In the genomic region with DNA sequence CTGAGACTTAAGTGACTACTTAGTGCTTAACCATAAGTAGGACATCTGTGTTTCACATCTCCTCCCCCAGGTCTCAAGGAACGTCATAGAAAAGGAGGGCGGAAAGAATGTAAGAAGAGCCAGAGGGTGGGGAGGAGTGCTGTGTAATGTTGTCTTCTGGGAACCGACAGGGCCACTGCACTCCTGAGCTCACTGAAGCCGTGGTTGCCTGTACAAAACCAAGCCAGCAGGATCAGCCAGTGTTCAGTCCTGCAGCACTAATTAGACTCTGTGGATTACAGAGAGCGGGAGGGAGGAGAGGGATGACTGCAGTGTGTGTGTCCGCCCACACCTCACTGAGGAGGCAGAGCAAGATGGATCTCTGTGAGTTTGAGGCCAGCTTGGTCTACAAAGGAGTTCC, we compare ENCODE assay signal across 9 mouse cellular contexts. TPM values are rescaled to one million over a fixed set of nuclear protein-coding genes. Genes with fewer than 3 reads are reported as not detected.
DNase-seq lines count a peak whose midpoint lies in the region; ATAC-seq lines count a peak whose summit lies in the region.
"Had no signal": no experiment of that assay in that cellular context is flagged by ENCODE, and none has a peak within 500 bp of the region (broad histone marks: within the 10 kb centered on the region; RNA-seq: fewer than 3 reads in every experiment).

No protein-coding gene starts in this region.

- peak; percentile 23 for DNase-seq in midbrain, embryonic 10.5 days (ENCODE audit: low spot score)
- no peak for DNase-seq in midbrain, embryonic 11.5 days (ENCODE audit: low spot score, missing footprints)
- peak; percentile 62 to 65 for DNase-seq in cerebellum, postnatal 36 days
- peak; percentile 41 for DNase-seq in induced T-regulatory cell, adult 2 months (ENCODE audit: low read depth)
- DNase-seq in testis, postnatal 10 days (ENCODE audit: low spot score) = no peak
- DNase-seq in heart, postnatal 36 days = no peak

- 50% methylated on average over 6 of the region's 6 CpGs for WGBS in midbrain, embryonic 10.5 days
- 45% methylated on average over 6 of the region's 6 CpGs for WGBS in midbrain, embryonic 11.5 days
- 34% methylated on average over 6 of the region's 6 CpGs for WGBS in neural tube, embryonic 13.5 days
- WGBS in liver, embryonic 12.5 days (ENCODE audit: insufficient replicate concordance) = 72% methylated on average over 6 of the region's 6 CpGs

- ATAC-seq in midbrain, embryonic 11.5 days (ENCODE audit: low FRiP score) = no peak; the same call in 1 of the 2 replicates
- ATAC-seq in neural tube, embryonic 13.5 days (ENCODE audit: low read depth) = peak; percentile 79
- ATAC-seq in liver, embryonic 12.5 days = no peak

- H3K27ac ChIP-seq in midbrain, embryonic 10.5 days (replicated peaks) = peak overlapping the region; percentile 9; the same call in 1 of the 2 replicates
- H3K27ac ChIP-seq in midbrain, embryonic 11.5 days (ENCODE audit: low read depth, low read length) = no peak overlapping the region
- peak overlapping the region; percentile 54 for H3K27ac ChIP-seq in neural tube, embryonic 13.5 days (replicated peaks)
- H3K27ac ChIP-seq in liver, embryonic 12.5 days = no peak overlapping the region

- H3K4me1 ChIP-seq in midbrain, embryonic 10.5 days = peaks cover 22% of the 10 kb centered on the region
- peaks cover 7% of the 10 kb centered on the region for H3K4me1 ChIP-seq in midbrain, embryonic 11.5 days (ENCODE audit: control insufficient read depth, insufficient read depth, low read length)
- peaks cover 37% of the 10 kb centered on the region for H3K4me1 ChIP-seq in neural tube, embryonic 13.5 days (replicated peaks)
- H3K4me1 ChIP-seq in liver, embryonic 12.5 days = peaks cover 8% of the 10 kb centered on the region; the same call in 1 of the 2 replicates

- H3K36me3 ChIP-seq in midbrain, embryonic 10.5 days = peaks cover 32% of the 10 kb centered on the region
- H3K36me3 ChIP-seq in midbrain, embryonic 11.5 days (ENCODE audit: control insufficient read depth, insufficient read depth, low read length) = no peaks in the 10 kb centered on the region
- no peaks in the 10 kb centered on the region; the same call in 1 of the 2 replicates for H3K36me3 ChIP-seq in neural tube, embryonic 13.5 days
- no peaks in the 10 kb centered on the region for H3K36me3 ChIP-seq in liver, embryonic 12.5 days

- H3K4me2 ChIP-seq in midbrain, embryonic 11.5 days = no peak overlapping the region
- H3K4me2 ChIP-seq in neural tube, embryonic 13.5 days = no peak overlapping the region
- no peak overlapping the region for H3K4me2 ChIP-seq in liver, embryonic 12.5 days

- H3K27me3 ChIP-seq in midbrain, embryonic 10.5 days (ENCODE audit: low read depth, poor library complexity, severe bottlenecking) = no peaks in the 10 kb centered on the region
- no peaks in the 10 kb centered on the region for H3K27me3 ChIP-seq in midbrain, embryonic 11.5 days (ENCODE audit: control insufficient read depth, insufficient read depth, low read length)
- no peaks in the 10 kb centered on the region for H3K27me3 ChIP-seq in neural tube, embryonic 13.5 days
- no peaks in the 10 kb centered on the region for H3K27me3 ChIP-seq in liver, embryonic 12.5 days (replicated peaks)

- peaks cover 21% of the 10 kb centered on the region; the same call in 1 of the 2 replicates for H3K9me3 ChIP-seq in midbrain, embryonic 10.5 days (replicated peaks)
- peaks cover 5% of the 10 kb centered on the region for H3K9me3 ChIP-seq in midbrain, embryonic 11.5 days (ENCODE audit: control insufficient read depth, low read length)
- H3K9me3 ChIP-seq in neural tube, embryonic 13.5 days = peaks cover 9% of the 10 kb centered on the region
- no peaks in the 10 kb centered on the region for H3K9me3 ChIP-seq in liver, embryonic 12.5 days (replicated peaks)

- no peak overlapping the region for H3K4me3 ChIP-seq in midbrain, embryonic 10.5 days
- no peak overlapping the region for H3K4me3 ChIP-seq in midbrain, embryonic 11.5 days (ENCODE audit: low read depth, low read length)
- no peak overlapping the region for H3K4me3 ChIP-seq in neural tube, embryonic 13.5 days
- no peak overlapping the region for H3K4me3 ChIP-seq in liver, embryonic 12.5 days
- H3K4me3 ChIP-seq: myocyte had no signal

- no peak overlapping the region for H3K9ac ChIP-seq in midbrain, embryonic 11.5 days (ENCODE audit: low read length)
- no peak overlapping the region for H3K9ac ChIP-seq in neural tube, embryonic 13.5 days
- H3K9ac ChIP-seq in liver, embryonic 12.5 days = no peak overlapping the region

- intact Hi-C loops in heart, postnatal 36 days (cut with DNase I) = no loop called here

RNA-seq across cellular contexts. Expression of a gene that starts 13.5 kb away (rescaled TPM):
- polyA plus RNA-seq in midbrain, embryonic 10.5 days (2016; fragmentation: Nextera tagmentation; extraction: Ambion mirVana) = 14.8 and 15.5 TPM in 2 replicates
- 14.9 and 15.9 TPM in 2 replicates for polyA plus RNA-seq in midbrain, embryonic 11.5 days (2014; fragmentation: Nextera tagmentation; extraction: Ambion mirVana)
- 8.4 and 8.7 TPM in 2 replicates for polyA plus RNA-seq in neural tube, embryonic 13.5 days (2015; fragmentation: Nextera tagmentation; extraction: Ambion mirVana)
- 3.4 and 3.6 TPM in 2 replicates for polyA plus RNA-seq in liver, embryonic 12.5 days (2016; fragmentation: Nextera tagmentation; extraction: Ambion mirVana)
- 1 to 10 TPM; 6.6 to 7.9 TPM for total RNA-seq in heart, postnatal 36 days (2021)

Comparison
In these comparisons a context has a peak if more than half of its experiments do, and no peak if none do; other contexts are left out.
1. DNase-seq: peak in midbrain, embryonic 10.5 days (single experiment), cerebellum, postnatal 36 days (2 of 2) and induced T-regulatory cell, adult 2 months (single experiment); none in midbrain, embryonic 11.5 days (single experiment), testis, postnatal 10 days (single experiment) and heart, postnatal 36 days (0 of 2).
2. H3K27ac ChIP-seq: peak in midbrain, embryonic 10.5 days (single experiment) and neural tube, embryonic 13.5 days (single experiment); none in midbrain, embryonic 11.5 days (single experiment) and liver, embryonic 12.5 days (single experiment).